Mouse (Mus musculus) kidney, adult 9 months (tissue): ENCODE measurements at regions not wholly inside any gene's neighbourhood (a gene's known extent, or its start where the extent isn't known, plus 50 kb on each side); places are given as distances from the start of the nearest gene placed in this dataset.
A peak's percentile ranks its signal among the peaks of the same experiment; 100 is the strongest.

Experiments
- DNase-seq: peaks from one replicate; pipeline ENCODE4 v3.0.0; 2022

GRCm38 (mm10) chr4:110125067-110125784 is 147.4 kb downstream of the Dmrta2 start:
- DNase-seq: no peak

DNA sequence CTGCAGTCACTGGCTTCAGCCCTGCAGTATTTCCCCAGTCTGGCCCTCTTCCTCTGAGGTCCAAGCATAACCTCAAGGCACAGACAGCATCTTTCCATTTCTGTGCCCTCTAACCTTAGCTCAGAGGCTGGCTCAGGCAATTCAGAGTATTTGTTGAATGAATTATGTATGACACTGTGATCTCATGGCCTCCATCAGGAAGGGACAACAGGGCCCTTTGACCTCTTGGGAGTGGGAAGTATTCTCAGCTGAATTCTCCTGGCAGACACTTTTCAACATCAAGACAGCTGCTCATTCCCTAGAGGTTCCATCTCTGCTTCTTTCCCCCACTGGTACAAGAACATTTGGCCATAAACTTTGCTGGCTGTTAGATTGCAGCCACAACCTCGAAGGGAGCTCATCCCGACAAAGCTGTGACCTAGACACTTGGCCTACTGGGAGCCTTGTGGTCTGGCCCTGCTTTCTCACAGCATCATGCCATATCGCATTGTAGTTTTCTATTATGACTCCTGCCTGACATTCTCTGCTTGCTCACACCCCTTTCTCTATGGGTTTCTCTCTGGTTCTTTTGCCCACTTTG is 150.2 kb downstream of the Dmrta2 start:
- no peak for DNase-seq

- DNase-seq: peak; percentile 63
These were observed 151.1 kb downstream of the Dmrta2 start for GRCm38 (mm10) chr4:110128918-110129317.

DNA sequence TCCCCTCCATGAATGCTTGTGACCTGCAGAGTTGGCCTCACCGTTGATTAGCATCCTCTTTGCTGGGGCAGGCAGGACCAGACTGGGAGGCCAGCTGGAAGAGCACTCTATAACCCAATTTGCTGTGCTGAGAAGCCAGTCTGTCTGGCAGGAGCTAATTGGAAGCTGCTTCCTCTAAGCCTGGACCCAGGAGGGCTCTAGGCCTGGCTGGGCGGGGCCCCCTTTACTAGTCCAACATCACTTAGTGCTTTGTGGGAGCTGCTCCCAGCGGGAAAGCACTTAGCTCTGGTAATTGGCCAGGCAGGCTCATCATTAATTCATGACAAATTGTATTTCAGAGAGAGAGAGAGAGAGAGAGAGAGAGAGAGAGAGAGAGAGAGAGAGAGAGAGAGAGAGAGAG is 151.7 kb downstream of the Dmrta2 start:
- DNase-seq: no peak

DNA sequence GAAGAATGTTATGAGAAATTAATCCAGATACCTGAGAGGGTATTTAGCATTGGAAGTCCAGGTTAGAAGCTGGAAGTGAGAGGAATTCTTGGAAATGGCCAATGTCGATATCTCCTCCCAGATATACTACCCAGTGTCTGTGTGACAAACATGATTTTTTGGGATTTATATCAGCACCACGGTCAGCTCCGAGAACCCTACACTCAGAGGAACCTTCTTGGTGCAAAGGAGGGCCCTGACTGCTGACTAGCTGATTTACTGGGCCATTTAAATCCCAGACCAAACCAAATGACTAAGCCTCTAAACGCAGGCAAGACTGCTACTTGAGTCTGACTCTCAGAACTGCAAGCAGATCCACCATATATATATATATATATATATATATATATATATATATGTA is 154.2 kb downstream of the Dmrta2 start:
- no peak for DNase-seq

GRCm38 (mm10) chr4:110134036-110134435 is 156.2 kb downstream of the Dmrta2 start:
- no peak for DNase-seq

DNA sequence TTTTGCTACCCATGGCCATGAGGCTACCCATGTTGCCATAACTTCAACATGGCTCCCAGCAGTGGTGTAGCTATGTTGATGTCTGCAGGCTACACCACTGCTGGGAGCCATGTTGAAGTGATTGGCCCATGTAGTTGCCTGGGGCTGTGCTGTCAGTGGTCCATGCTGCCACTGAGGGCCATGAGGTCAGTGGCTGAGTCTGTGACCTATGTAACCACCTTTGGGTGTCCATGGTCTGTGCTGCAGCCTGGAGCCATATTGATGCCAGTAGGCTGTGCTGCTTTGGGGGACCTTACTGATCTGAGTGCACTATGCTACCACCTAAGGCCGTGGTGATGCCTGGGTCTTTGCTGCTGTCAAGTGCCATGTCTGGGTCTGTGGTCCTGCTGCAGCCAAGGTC is 167.4 kb downstream of the Dmrta2 start:
- DNase-seq: no peak

GRCm38 (mm10) chr4:110152103-110152946 is 174.5 kb downstream of the Dmrta2 start:
- DNase-seq: no peak
